In genomic region chr13:24051496-24051895, GRCm38 (mm10) we compare ENCODE assay signal across 26 mouse cellular contexts.
DNase-seq lines count a peak whose midpoint lies in the region; ATAC-seq and TF ChIP-seq lines count a peak whose summit lies in the region.
"Had no signal": no experiment of that assay in that cellular context is flagged by ENCODE, and none has a peak within 500 bp of the region (broad histone marks: within the 10 kb centered on the region; RNA-seq: fewer than 3 reads in every experiment).

No protein-coding gene starts in this region.

- no peak overlapping the region for H3K27ac ChIP-seq in liver, adult 2 months (replicated peaks; ENCODE audit: insufficient read depth, low read depth, low read length)
- no peak overlapping the region for H3K27ac ChIP-seq in liver, embryonic 11.5 days (ENCODE audit: low read depth, low read length)
- H3K27ac ChIP-seq in midbrain, embryonic 11.5 days (ENCODE audit: low read depth, low read length): no peak overlapping the region
- H3K27ac ChIP-seq in midbrain, embryonic 10.5 days (replicated peaks): no peak overlapping the region
- no peak overlapping the region for H3K27ac ChIP-seq in stomach, postnatal 0 days (replicated peaks)
- H3K27ac ChIP-seq: embryonic facial prominence, embryonic 10.5 days; embryonic facial prominence, embryonic 13.5 days; forebrain, embryonic 12.5 days; heart, adult 2 months; heart, embryonic 10.5 days; heart, embryonic 13.5 days; hindbrain, embryonic 12.5 days; hindbrain, embryonic 15.5 days had no signal

- no peak overlapping the region for H3K4me3 ChIP-seq in liver, adult 2 months (ENCODE audit: insufficient read depth, low read depth, low read length)
- H3K4me3 ChIP-seq in liver, embryonic 11.5 days (ENCODE audit: low read depth, low read length): no peak overlapping the region
- no peak overlapping the region for H3K4me3 ChIP-seq in midbrain, embryonic 11.5 days (ENCODE audit: low read depth, low read length)
- H3K4me3 ChIP-seq in midbrain, embryonic 10.5 days: no peak overlapping the region
- H3K4me3 ChIP-seq in myocyte: no peak overlapping the region
- no peak overlapping the region for H3K4me3 ChIP-seq in stomach, postnatal 0 days (ENCODE audit: low read depth, low read length)
- H3K4me3 ChIP-seq: embryonic facial prominence, embryonic 10.5 days; embryonic facial prominence, embryonic 13.5 days; erythroblast, embryonic 14.5 days; forebrain, embryonic 12.5 days; forebrain, embryonic 15.5 days; heart, adult 2 months; heart, embryonic 10.5 days; heart, embryonic 13.5 days; hindbrain, embryonic 12.5 days; hindbrain, embryonic 15.5 days had no signal

- WGBS in liver, adult 2 months: 14% methylated on average over 2 of the region's 2 CpGs
- 58% methylated on average over 2 of the region's 2 CpGs for WGBS in liver, embryonic 11.5 days
- 89% methylated on average over 2 of the region's 2 CpGs for WGBS in midbrain, embryonic 11.5 days
- WGBS in midbrain, embryonic 10.5 days: 94% methylated on average over 2 of the region's 2 CpGs
- 47% methylated on average over 2 of the region's 2 CpGs for WGBS in stomach, postnatal 0 days

- peak; percentile 81 for DNase-seq in liver, adult 2 months (ENCODE audit: extremely low read depth, low read depth, low spot score)
- no peak for DNase-seq in liver, embryonic 11.5 days (ENCODE audit: low spot score)
- peak; percentile 28 for DNase-seq in midbrain, embryonic 11.5 days (ENCODE audit: low spot score, missing footprints)
- DNase-seq in midbrain, embryonic 10.5 days (ENCODE audit: low spot score): no peak
- no peak for DNase-seq in stomach, postnatal 0 days (ENCODE audit: low spot score)
- DNase-seq: adrenal gland, adult 8-10 months; adrenal gland, postnatal 25 days; cerebellum, adult 11-12 months; cerebellum, adult 8-10 months; cerebellum, postnatal 10 days; cerebellum, postnatal 36 days; embryo, embryonic 11 days; gastrocnemius, postnatal 25 days; heart, adult 2 months had no signal

- H3ac ChIP-seq in myocyte (ENCODE audit: control insufficient read depth, insufficient read length): no peak overlapping the region

- no peak for TF ChIP-seq CTCF in liver, adult 2 months (IDR thresholded peaks at IDR 0.05; ENCODE audit: low read depth, low read length)
- no peak for TF ChIP-seq CTCF in stomach, postnatal 0 days (IDR thresholded peaks at IDR 0.05; ENCODE audit: low read depth)

- no peak for TF ChIP-seq EP300 in stomach, postnatal 0 days (optimal IDR thresholded peaks at IDR 0.05)

- no peaks in the 10 kb centered on the region for H3K79me2 ChIP-seq in liver, adult 2 months (ENCODE audit: control insufficient read depth, insufficient read depth, low read length)
- H3K79me2 ChIP-seq in myocyte (ENCODE audit: control insufficient read depth, insufficient read depth): no peaks in the 10 kb centered on the region

- H3K27me3 ChIP-seq in liver, adult 2 months (ENCODE audit: control insufficient read depth, insufficient read depth, low read length): no peaks in the 10 kb centered on the region
- H3K27me3 ChIP-seq in liver, embryonic 11.5 days (replicated peaks; ENCODE audit: control insufficient read depth, insufficient read depth, low read length): no peaks in the 10 kb centered on the region
- no peaks in the 10 kb centered on the region for H3K27me3 ChIP-seq in midbrain, embryonic 11.5 days (ENCODE audit: control insufficient read depth, insufficient read depth, low read length)
- H3K27me3 ChIP-seq in midbrain, embryonic 10.5 days (ENCODE audit: low read depth, poor library complexity, severe bottlenecking): no peaks in the 10 kb centered on the region
- no peaks in the 10 kb centered on the region for H3K27me3 ChIP-seq in myocyte (ENCODE audit: control insufficient read depth, insufficient read depth, insufficient read length)
- no peaks in the 10 kb centered on the region for H3K27me3 ChIP-seq in stomach, postnatal 0 days (ENCODE audit: control insufficient read depth, insufficient read depth, low read length)
- H3K27me3 ChIP-seq: embryonic facial prominence, embryonic 13.5 days; forebrain, embryonic 12.5 days; forebrain, embryonic 15.5 days; heart, embryonic 13.5 days; hindbrain, embryonic 12.5 days; hindbrain, embryonic 15.5 days had no signal

- ATAC-seq in liver, embryonic 11.5 days (replicated peaks; ENCODE audit: low FRiP score): no peak
- no peak for ATAC-seq in midbrain, embryonic 11.5 days (ENCODE audit: low FRiP score)
- no peak for ATAC-seq in stomach, postnatal 0 days (ENCODE audit: low FRiP score, low TSS enrichment)
- ATAC-seq: activated CD4-positive, CD25-positive, alpha-beta regulatory T cell, adult 4 months; CD4-positive, CD25-positive, alpha-beta regulatory T cell, adult 4 months; forebrain, embryonic 15.5 days had no signal

- H3K9ac ChIP-seq in liver, adult 2 months (ENCODE audit: low read depth, low read length): no peak overlapping the region
- no peak overlapping the region for H3K9ac ChIP-seq in liver, embryonic 11.5 days (ENCODE audit: low read depth, low read length)
- H3K9ac ChIP-seq in midbrain, embryonic 11.5 days (ENCODE audit: low read length): no peak overlapping the region
- H3K9ac ChIP-seq in stomach, postnatal 0 days (ENCODE audit: low read length): no peak overlapping the region
- H3K9ac ChIP-seq: embryonic facial prominence, embryonic 13.5 days; forebrain, embryonic 12.5 days; forebrain, embryonic 15.5 days; heart, embryonic 13.5 days; hindbrain, embryonic 12.5 days; hindbrain, embryonic 15.5 days had no signal

- H3K36me3 ChIP-seq in liver, adult 2 months (ENCODE audit: control insufficient read depth, insufficient read depth, low read length): peaks cover 2% of the 10 kb centered on the region; the same call in 1 of the 2 replicates
- H3K36me3 ChIP-seq in liver, embryonic 11.5 days (ENCODE audit: control insufficient read depth, insufficient read depth, low read length): no peaks in the 10 kb centered on the region
- no peaks in the 10 kb centered on the region for H3K36me3 ChIP-seq in midbrain, embryonic 11.5 days (ENCODE audit: control insufficient read depth, insufficient read depth, low read length)
- no peaks in the 10 kb centered on the region for H3K36me3 ChIP-seq in midbrain, embryonic 10.5 days
- H3K36me3 ChIP-seq in myocyte (ENCODE audit: control insufficient read depth, insufficient read depth): no peaks in the 10 kb centered on the region
- no peaks in the 10 kb centered on the region for H3K36me3 ChIP-seq in stomach, postnatal 0 days (ENCODE audit: control insufficient read depth, insufficient read depth, low read length)
- H3K36me3 ChIP-seq: embryonic facial prominence, embryonic 10.5 days; embryonic facial prominence, embryonic 13.5 days; forebrain, embryonic 12.5 days; forebrain, embryonic 15.5 days; heart, embryonic 10.5 days; heart, embryonic 13.5 days; hindbrain, embryonic 12.5 days; hindbrain, embryonic 15.5 days had no signal

- no peaks in the 10 kb centered on the region; the same call in 1 of the 2 replicates for H3K4me1 ChIP-seq in liver, adult 2 months (ENCODE audit: control insufficient read depth, insufficient read depth, low read length)
- no peaks in the 10 kb centered on the region for H3K4me1 ChIP-seq in liver, embryonic 11.5 days (replicated peaks; ENCODE audit: control insufficient read depth, insufficient read depth, low read length)
- H3K4me1 ChIP-seq in midbrain, embryonic 11.5 days (ENCODE audit: control insufficient read depth, insufficient read depth, low read length): no peaks in the 10 kb centered on the region
- peaks cover 15% of the 10 kb centered on the region for H3K4me1 ChIP-seq in midbrain, embryonic 10.5 days
- H3K4me1 ChIP-seq in stomach, postnatal 0 days (replicated peaks; ENCODE audit: control insufficient read depth, insufficient read depth): no peaks in the 10 kb centered on the region
- H3K4me1 ChIP-seq: embryonic facial prominence, embryonic 10.5 days; embryonic facial prominence, embryonic 13.5 days had no signal

- H3K4me2 ChIP-seq in liver, embryonic 11.5 days: no peak overlapping the region
- no peak overlapping the region for H3K4me2 ChIP-seq in midbrain, embryonic 11.5 days
- no peak overlapping the region for H3K4me2 ChIP-seq in myocyte (ENCODE audit: low read depth)
- H3K4me2 ChIP-seq in stomach, postnatal 0 days (replicated peaks; ENCODE audit: low read depth): no peak overlapping the region
- H3K4me2 ChIP-seq: embryonic facial prominence, embryonic 13.5 days; forebrain, embryonic 12.5 days; forebrain, embryonic 15.5 days; heart, embryonic 13.5 days; hindbrain, embryonic 12.5 days; hindbrain, embryonic 15.5 days had no signal

- TF ChIP-seq POLR2A in liver, adult 2 months (IDR thresholded peaks at IDR 0.05; ENCODE audit: extremely low read depth, insufficient read depth, low read length): no peak
- no peak for TF ChIP-seq POLR2A in myocyte (IDR thresholded peaks at IDR 0.05; ENCODE audit: insufficient read length, low read depth)

- H3K9me3 ChIP-seq in liver, embryonic 11.5 days (ENCODE audit: control insufficient read depth, low read length): no peaks in the 10 kb centered on the region
- H3K9me3 ChIP-seq in midbrain, embryonic 11.5 days (ENCODE audit: control insufficient read depth, low read length): no peaks in the 10 kb centered on the region
- no peaks in the 10 kb centered on the region for H3K9me3 ChIP-seq in midbrain, embryonic 10.5 days (replicated peaks)
- no peaks in the 10 kb centered on the region for H3K9me3 ChIP-seq in stomach, postnatal 0 days (ENCODE audit: control insufficient read depth, low read length)
- H3K9me3 ChIP-seq: embryonic facial prominence, embryonic 10.5 days; embryonic facial prominence, embryonic 13.5 days; forebrain, embryonic 12.5 days; forebrain, embryonic 15.5 days; heart, embryonic 10.5 days; heart, embryonic 13.5 days; hindbrain, embryonic 12.5 days; hindbrain, embryonic 15.5 days had no signal

TF ChIP-seq in myocyte, 11 proteins besides CTCF, POLR2A, EP300 and RAD21:
- TF ChIP-seq MAX (IDR thresholded peaks at IDR 0.05; ENCODE audit: low read depth) (no peak), CEBPB (IDR thresholded peaks at IDR 0.05; ENCODE audit: insufficient read depth, poor library complexity, severe bottlenecking) (0 out of 2 replicates have a peak, but pooled peaks have one; percentile 17)

Comparison
In these comparisons a context has a peak if more than half of its experiments do, and no peak if none do; other contexts are left out.
1. DNase-seq: peak in liver, adult 2 months (single experiment) and midbrain, embryonic 11.5 days (single experiment); none in liver, embryonic 11.5 days (single experiment), midbrain, embryonic 10.5 days (single experiment) and stomach, postnatal 0 days (single experiment).